Mouse (Mus musculus): Measurements from ENCODE around the gene Srd5a2.

DNA sequence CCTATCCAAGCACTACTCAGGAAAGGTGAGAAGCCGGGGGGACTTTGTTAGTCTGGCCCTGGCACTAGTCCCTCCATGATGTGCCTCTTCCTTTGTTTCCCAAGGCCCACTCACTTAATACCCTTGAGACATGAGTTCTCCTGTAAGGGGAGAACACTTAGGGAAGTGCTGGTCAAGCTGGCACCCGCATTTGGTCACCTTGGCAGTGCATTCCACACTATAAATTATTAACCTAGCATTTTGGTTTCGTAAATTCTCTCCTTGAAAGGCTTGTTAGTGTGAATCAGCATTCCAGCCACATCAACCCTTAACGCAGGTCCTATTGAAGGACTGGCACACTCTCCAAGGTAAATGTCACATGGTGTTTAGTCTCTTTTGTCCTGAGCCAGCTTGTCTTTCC lies 61.8 kb downstream of the Srd5a2 start:
- TF ChIP-seq CTCF (IDR thresholded peaks at IDR 0.05; ENCODE audit: borderline replicate concordance, control insufficient read depth, extremely low read depth, insufficient read depth, low read length, poor library complexity) = no peak
- TF ChIP-seq POLR2A (IDR thresholded peaks at IDR 0.05; ENCODE audit: control insufficient read depth, extremely low read depth, insufficient read depth, low read length, poor library complexity) = no peak

Measured in thymus, adult 2 months (tissue).